Mouse (Mus musculus): ENCODE measurements at regions not wholly inside any gene's neighbourhood (a gene's known extent, or its start where the extent isn't known, plus 50 kb on each side); places are given as distances from the start of the nearest gene placed in this dataset.

DNA sequence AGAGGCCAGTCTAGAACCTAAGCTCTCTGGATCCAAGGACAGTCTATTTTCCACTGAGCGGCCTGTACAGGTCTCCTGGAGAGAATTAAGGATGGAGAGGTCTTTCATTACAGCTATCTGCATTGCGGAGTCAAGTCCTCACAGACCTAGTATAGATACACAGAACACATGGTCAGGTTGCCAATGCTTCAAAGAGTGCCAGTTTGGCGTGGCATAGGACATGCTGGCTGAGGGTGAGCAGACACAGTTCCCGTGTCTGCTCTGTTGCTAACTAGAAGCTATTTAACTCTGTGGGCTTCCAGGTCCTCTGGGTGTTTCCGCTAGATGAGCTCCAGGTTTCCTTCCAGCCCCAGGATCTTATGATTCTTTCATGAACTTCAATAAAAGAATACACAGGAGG, 169.0 kb upstream of the Igfbp7 start:
- TF ChIP-seq JUND (conservative IDR thresholded peaks at IDR 0.05; ENCODE audit: low read depth, low read length) (no peak), ZMIZ1 (IDR thresholded peaks at IDR 0.05; ENCODE audit: low read depth, low read length) (no peak), MAX (IDR thresholded peaks at IDR 0.05; ENCODE audit: low read length) (no peak), NELFE (IDR thresholded peaks at IDR 0.05; ENCODE audit: low read depth, low read length) (no peak), GABPA (IDR thresholded peaks at IDR 0.05; ENCODE audit: insufficient replicate concordance, low read depth, low read length) (no peak)
- Histone ChIP-seq H3K9me3 (replicated peaks; ENCODE audit: low read length) (no peaks in the 10 kb centered on the region), H3K4me2 (ENCODE audit: insufficient read depth, low read depth, poor library complexity, severe bottlenecking) (no peak overlapping the region), H3K36me3 (replicated peaks in 1 of 2; ENCODE audit: control insufficient read depth in 1 of 2, insufficient read depth in 1 of 2, low read length in 1 of 2) (no peaks in the 10 kb centered on the region), H3K4me1 (ENCODE audit: control insufficient read depth in 1 of 2, insufficient read depth in 2 of 2) (no peaks in the 10 kb centered on the region), H3K27ac (ENCODE audit: insufficient read depth, low read depth) (no peak overlapping the region), H3K4me3 (replicated peaks in 1 of 3; ENCODE audit: low read depth in 2 of 3, low read length in 2 of 3, poor library complexity in 1 of 3) (no peak overlapping the region), H3K9ac (ENCODE audit: insufficient read depth, low read depth) (no peak overlapping the region), H3K27me3 (replicated peaks) (peaks cover 1% of the 10 kb centered on the region), H3K79me2 (replicated peaks; ENCODE audit: control insufficient read depth, extremely low read depth, insufficient read depth, poor library complexity, severe bottlenecking) (no peaks in the 10 kb centered on the region)
- in situ Hi-C loops (cut with MboI; ENCODE audit: low pct_ligation_motif_present, low pct_unique_long_range_greater_than_20kb, low sequenced_read_pairs) (no loop called here), dilution Hi-C loops (cut with MboI; ENCODE audit: extremely low pct_ligation_motif_present, extremely low pct_unique_long_range_greater_than_20kb, low sequenced_read_pairs) (no loop called here)
- no peak for DNase-seq (ENCODE audit: extremely low read depth)

DNA sequence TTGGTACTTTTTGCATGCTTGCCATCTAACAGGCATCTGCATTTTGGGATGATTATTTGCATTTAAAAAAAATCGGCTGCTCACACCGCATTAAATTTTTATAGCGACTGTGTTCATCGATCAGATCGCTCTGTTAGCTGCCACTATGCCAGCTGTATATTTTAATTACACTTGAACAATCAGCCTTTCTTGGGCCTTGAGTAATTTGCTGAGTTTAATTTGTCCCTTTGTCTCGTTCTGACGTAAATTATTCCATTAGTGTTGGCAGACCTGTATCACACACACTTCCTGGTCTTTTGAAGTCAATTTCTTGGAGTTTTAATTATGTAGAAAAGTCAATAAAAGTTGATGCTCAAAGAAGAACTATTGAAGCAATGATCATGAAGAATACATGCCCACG, 167.9 kb upstream of the Igfbp7 start:
- Histone ChIP-seq H3K36me3 (replicated peaks in 1 of 2; ENCODE audit: control insufficient read depth in 1 of 2, insufficient read depth in 1 of 2, low read length in 1 of 2) (no peaks in the 10 kb centered on the region), H3K4me3 (replicated peaks in 1 of 3; ENCODE audit: low read depth in 2 of 3, low read length in 2 of 3, poor library complexity in 1 of 3) (no peak overlapping the region), H3K9ac (ENCODE audit: insufficient read depth, low read depth) (no peak overlapping the region), H3K27me3 (replicated peaks) (peaks cover 1% of the 10 kb centered on the region), H3K9me3 (replicated peaks; ENCODE audit: low read length) (no peaks in the 10 kb centered on the region), H3K27ac (ENCODE audit: insufficient read depth, low read depth) (no peak overlapping the region), H3K4me2 (ENCODE audit: insufficient read depth, low read depth, poor library complexity, severe bottlenecking) (no peak overlapping the region), H3K4me1 (ENCODE audit: control insufficient read depth in 1 of 2, insufficient read depth in 2 of 2) (no peaks in the 10 kb centered on the region), H3K79me2 (replicated peaks; ENCODE audit: control insufficient read depth, extremely low read depth, insufficient read depth, poor library complexity, severe bottlenecking) (no peaks in the 10 kb centered on the region)
- dilution Hi-C loops (cut with MboI; ENCODE audit: extremely low pct_ligation_motif_present, extremely low pct_unique_long_range_greater_than_20kb, low sequenced_read_pairs) (no loop called here), in situ Hi-C loops (cut with MboI; ENCODE audit: low pct_ligation_motif_present, low pct_unique_long_range_greater_than_20kb, low sequenced_read_pairs) (no loop called here)
- no peak for DNase-seq (ENCODE audit: extremely low read depth)
- TF ChIP-seq TBP (conservative IDR thresholded peaks at IDR 0.05; ENCODE audit: low read depth, low read length) (no peak), PAX5 (IDR thresholded peaks at IDR 0.05; ENCODE audit: low read length) (no peak), CHD2 (IDR thresholded peaks at IDR 0.05; ENCODE audit: low read length) (no peak), ZKSCAN1 (IDR thresholded peaks at IDR 0.05; ENCODE audit: borderline replicate concordance, low read depth, low read length) (no peak), NRF1 (IDR thresholded peaks at IDR 0.05; ENCODE audit: low read depth, low read length) (no peak), CHD1 (IDR thresholded peaks at IDR 0.05; ENCODE audit: low read depth, low read length) (no peak), CTCF (conservative IDR thresholded peaks at IDR 0.05 in 1 of 2, IDR thresholded peaks at IDR 0.05 in 1 of 2; ENCODE audit: low read depth in 2 of 2, low read length in 2 of 2) (no peak), JUND (conservative IDR thresholded peaks at IDR 0.05; ENCODE audit: low read depth, low read length) (no peak), POLR2AphosphoS2 (IDR thresholded peaks at IDR 0.05; ENCODE audit: low read depth, low read length) (no peak), ZC3H11A (IDR thresholded peaks at IDR 0.05; ENCODE audit: low read depth, low read length) (no peak), ETS1 (conservative IDR thresholded peaks at IDR 0.05; ENCODE audit: low read depth, low read length) (no peak), RCOR1 (conservative IDR thresholded peaks at IDR 0.05; ENCODE audit: low read depth, low read length) (no peak), MAX (IDR thresholded peaks at IDR 0.05; ENCODE audit: low read length) (no peak), NELFE (IDR thresholded peaks at IDR 0.05; ENCODE audit: low read depth, low read length) (no peak), EP300 (IDR thresholded peaks at IDR 0.05; ENCODE audit: low read length) (no peak)
